Mouse (Mus musculus): ENCODE measurements at regions not wholly inside any gene's neighbourhood (a gene's known extent, or its start where the extent isn't known, plus 50 kb on each side); places are given as distances from the start of the nearest gene placed in this dataset.

- DNase-seq (ENCODE audit: low read depth, low spot score) = no peak
Measured at GRCm38 (mm10) chrX:35791273-35791672, 97.4 kb upstream of the Dock11 start.

- DNase-seq (ENCODE audit: low read depth, low spot score) = peak; percentile 54
Measured at GRCm38 (mm10) chrX:35813206-35813605, 75.4 kb upstream of the Dock11 start.

- DNase-seq (ENCODE audit: low read depth, low spot score) = peak; percentile 18
Measured at GRCm38 (mm10) chrX:35834411-35834810, 54.2 kb upstream of the Dock11 start.

GRCm38 (mm10) chrX:35838064-35838463, 50.6 kb upstream of the Dock11 start:
- DNase-seq (ENCODE audit: low read depth, low spot score) = no peak

All from ZHBTc4 (cell line).